Mouse (Mus musculus) hematopoietic stem cell, adult 5-6 weeks (primary cell): ENCODE measurements around the gene Fhad1. TPM values are rescaled to one million over a fixed set of nuclear protein-coding genes. Genes with fewer than 3 reads are reported as not detected.

ENCODE experiments used
- ATAC-seq, 2 experiments: fragments of 125-278 bp in 1 of 2; replicated peaks in 1 of 2; 2 replicates each; pipeline ENCODE4 v1.8.0; 2016 to 2017; ENCODE audit warnings: inconsistent platforms in 2 of 2, mild to moderate bottlenecking in 2 of 2, moderate number of reproducible peaks in 2 of 2, low read depth in 1 of 2, moderate TSS enrichment in 1 of 2; ENCODE audit not compliant: low FRiP score in 2 of 2, poor library complexity in 2 of 2, severe bottlenecking in 2 of 2, insufficient read depth in 1 of 2, low TSS enrichment in 1 of 2
- total RNA-seq: library from RNA; stranded (forward); fragments of 172-1452, 232-1000 nt; gene quantifications from 2 replicates; pipeline ENCODE4 v1.2.3, GENCODE M21; 2017

Gene Fhad1
- total RNA-seq, 1 experiment from 2014 or later = not detected

DNA sequence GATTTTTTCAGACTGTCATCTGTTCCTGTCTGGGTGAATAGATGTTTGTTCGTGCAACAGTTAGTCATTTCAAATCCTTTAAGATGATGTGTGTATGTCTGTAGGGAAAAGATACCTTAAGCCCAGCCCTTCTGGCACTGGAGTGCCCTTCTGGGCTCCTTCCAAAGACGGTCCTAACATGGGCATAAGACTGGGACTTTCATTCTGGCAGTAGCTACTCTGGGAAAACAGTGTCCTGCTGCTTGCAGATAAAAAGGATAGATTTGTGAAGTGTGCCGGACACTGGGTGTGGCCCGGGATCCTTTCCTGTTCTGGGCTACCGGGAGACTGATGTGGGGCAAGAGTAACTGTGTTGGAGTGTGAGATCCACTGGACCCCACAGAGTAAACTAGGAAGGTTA lies 132.9 kb downstream of the Fhad1 start:
- no peak for ATAC-seq

DNA sequence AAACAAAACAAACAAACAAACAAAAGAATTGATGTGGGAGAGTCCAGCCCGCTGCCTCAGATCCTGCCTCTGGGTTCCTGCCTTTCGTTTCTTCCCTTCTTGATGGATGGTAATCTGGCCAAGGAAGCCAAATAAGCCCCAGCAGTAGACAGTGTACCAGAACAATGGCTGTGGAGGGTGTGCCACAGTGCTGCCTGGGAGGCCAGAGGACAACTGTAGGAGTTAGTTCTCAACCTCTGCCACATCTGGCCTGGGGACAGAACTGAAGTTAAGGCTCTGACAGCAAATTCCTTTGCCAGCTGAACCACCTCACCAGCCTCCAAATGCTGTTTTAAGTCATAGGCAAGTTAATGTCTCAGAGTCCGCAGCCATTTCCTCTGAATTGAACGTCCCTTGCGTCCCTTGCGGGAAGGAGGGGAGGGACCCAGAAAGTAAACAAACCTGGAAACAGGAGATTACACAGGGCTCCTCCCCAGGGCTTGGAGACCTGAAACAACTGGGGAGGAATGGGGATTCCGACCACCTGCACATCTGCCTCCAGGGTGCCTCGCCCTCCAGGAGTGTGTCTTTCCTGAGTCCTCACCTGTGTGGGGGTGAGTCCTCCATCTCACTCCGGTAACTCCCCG lies 133.5 kb downstream of the Fhad1 start:
- ATAC-seq = no peak

DNA sequence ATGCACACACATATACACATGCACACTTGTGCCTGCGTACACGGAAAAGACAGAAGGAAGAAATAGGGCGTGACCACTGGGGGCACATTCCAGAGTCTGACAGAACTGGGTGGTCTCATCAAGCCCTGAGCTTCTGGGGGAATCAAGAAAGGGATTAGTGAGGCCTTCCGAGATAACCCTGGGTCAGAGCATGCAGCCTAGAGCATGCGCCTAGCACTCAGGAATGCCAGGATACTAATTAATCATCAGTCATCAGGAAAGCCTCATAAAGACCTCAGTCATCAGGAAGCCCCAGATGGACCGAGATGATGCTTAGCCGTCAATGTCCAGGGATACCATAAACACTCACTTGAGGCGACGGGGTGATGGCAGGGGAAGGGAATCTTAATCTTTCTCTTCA lies 135.0 kb downstream of the Fhad1 start:
- no peak for ATAC-seq

DNA sequence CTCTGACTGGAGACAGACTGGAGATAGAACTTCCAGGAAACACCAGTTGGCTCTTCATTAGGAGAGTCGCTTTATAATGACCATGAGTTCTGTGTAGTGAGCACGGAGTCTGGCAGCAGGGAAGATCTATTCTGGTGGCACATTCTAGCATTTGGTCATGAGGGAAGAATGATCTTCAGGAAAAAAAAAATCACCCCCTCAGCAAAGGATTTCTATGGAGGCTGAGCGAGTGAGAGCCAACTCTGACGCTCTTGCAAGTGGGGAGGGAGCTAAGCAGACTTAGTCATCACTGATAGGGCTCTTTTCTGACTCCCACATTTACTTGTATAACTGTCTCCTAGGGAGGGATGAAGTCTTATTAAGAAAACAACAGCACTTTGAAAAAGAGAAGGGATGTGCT lies 135.8 kb downstream of the Fhad1 start:
- ATAC-seq = no peak

DNA sequence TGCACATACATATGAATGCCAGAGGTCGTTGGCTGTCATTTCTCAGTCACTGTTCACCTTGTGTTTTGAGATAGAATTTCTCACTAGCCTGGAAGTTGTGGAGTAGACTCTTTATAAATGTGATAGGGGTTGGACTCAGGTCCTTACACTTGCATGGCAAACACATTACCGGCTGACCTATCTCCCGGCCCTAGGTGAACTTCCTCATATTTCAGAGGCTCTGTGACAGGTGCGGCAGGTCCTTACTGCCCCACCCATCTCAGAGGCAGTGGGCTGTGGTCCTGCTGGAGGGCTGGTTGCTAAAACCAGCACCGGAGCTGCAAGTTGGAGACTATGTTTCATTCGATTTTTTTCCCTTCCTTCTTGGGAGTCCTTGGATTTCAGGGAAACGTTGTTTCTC lies 136.3 kb downstream of the Fhad1 start:
- ATAC-seq = no peak

DNA sequence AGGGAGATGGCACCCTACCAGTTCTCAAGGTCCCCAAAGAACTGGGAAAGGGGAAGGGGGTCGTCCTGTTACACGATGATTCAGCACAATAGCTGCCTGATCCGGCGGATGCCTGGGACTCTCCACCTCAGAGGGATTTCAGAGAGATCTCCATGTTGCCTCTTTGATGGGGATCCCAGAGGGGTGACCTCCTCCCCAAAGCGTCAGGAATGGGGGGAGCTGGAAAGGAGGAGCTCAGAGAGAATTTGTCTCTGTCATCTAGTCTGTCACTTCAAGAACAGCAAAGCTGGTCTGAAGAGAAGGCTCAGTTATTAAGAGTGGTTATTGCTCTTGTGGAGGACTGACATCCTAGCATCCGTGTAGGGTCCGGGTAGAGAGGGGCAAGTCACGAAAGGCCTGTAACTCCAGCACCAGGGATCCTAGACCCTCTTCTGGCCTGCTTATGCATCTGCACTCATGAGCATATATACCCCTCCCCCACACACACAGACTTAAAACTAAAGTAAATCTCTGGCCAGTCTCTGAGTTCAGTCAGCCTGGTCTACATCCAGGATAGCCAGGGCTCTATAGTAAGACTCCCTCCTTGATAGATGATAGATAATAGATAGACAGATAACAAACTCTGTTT lies 139.3 kb downstream of the Fhad1 start:
- no peak for ATAC-seq

DNA sequence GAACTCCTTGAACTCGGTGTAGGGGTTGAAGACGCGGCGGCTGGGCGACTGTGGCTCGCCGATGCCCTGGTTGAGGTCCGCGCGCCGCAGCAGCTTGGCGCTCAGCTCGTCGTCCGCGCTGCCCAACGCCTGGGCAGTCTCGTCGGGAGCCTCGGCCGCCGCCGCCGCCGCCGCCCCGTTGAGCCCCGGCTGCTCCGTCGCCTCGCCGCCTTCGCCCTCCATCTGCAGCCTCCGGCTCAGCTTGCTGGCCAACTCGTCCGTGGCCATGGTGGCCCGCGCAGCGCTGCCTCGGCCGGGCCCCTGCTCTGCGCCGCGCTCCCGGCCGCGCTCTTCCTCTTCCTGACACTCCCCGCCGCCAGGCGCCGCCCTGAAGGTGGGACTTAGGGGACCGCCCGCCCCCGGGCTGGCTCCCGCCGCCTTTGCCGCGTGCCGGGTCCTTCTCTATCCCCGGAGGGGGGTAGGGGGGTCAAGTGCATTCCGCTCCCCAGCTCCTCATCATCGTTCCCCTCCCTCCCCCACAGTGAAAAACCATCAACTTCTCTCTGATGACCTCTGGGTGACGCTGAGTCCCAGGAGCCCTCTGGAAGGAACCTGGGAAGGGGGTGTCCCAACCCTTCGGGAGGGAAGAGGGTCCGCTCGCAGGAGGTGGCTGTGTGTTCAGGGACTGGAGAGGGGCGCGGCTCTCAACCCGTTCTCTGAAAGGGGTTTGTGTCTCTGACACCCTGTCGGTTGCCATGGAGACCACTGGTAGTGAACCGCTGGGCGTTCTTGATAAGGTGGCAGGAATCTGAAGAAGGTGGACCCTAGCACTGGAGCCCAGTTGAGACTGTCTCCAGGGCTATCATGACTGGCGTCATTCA lies 140.1 kb downstream of the Fhad1 start, which contains the start of gene Efhd2:
Efhd2 (minus strand) TSS at position 320 of the 860 bp plus-strand sequence.
- peak; percentile 71 to 72 for ATAC-seq

DNA sequence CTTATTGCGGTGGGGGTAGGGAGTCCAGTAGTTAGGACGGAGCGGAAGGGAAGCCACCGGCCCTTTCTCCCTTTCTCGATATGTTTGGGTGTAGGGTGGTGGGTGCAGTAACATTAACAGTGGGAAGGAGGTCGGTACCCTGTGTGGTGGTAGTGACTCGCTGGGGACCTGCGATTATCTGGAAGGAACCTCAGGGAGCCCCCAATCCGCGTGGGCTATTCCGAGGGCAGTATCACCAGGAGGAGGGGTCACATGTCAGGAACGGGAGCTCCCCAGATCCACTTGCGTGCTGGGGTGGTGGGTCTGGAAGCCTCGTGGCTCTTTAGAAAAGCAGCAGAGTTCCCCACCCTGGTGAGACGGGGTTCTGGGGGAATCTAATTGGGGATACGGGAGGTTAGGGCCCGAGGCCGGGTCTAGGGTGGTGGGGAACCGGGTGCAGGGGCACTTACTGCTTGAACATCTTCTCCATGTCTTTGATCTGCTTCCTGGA lies 140.7 kb downstream of the Fhad1 start:
- ATAC-seq = 0 out of 4 replicates have a peak, but pooled peaks of 1 of the 2 experiments have one; percentile 8

DNA sequence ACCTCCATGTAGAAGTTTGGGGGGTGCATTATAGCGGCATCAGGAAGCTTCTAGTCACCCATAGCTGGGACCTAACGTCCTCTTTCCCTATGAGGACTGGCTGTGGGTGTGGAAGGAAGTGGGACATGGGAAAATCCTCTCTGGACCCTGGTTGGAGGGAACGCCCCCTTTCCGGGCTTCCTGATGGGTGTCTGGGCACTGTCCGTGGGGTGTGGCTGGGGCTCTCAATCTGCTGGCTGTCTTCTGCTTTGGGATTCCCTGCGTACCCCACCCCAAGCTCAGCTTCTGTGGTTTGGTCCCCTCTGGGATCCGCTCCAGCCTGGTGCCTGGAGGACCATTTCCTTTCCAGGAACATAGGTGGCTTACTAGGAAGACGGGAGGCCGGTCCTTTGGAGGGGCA lies 141.9 kb downstream of the Fhad1 start:
- ATAC-seq = no peak

DNA sequence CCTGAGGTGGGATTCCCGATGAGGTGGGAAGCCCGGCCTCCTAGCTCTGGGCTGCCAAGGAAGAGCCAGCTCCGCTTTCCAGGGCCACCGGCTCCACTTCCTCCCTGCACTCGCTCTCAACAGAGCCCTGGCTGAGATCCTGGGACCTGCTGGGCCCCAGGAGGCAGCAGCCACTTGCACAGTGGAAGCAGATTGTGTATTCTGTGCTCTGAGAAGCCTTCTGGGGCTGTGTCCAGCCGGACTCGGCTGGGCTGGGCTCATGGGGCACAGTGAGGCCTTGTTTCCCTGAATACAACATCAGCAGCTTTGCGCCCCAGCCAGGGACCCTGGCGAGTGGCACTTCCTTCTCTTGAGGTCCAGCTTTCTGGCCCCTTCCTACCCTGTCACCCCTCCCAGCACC lies 143.0 kb downstream of the Fhad1 start:
- no peak for ATAC-seq

DNA sequence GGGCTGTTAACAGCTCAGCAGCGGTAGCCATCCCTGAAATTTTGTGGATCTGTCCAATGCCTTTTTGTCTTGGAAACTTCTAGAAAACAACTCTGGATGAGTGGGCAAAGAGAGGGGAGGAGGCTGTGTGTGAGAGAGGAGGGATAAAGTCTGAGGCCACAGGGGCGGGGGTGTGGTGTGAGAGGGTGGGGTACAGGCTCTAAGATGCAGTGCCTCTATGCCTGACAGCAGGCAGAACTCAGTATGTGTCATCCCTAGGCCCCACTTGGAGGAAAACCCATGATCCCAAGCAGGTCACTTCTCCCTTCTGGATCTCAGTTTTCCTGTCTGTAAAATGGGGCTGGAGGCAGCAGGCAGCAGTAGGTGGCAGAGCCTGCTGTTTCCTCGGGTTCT lies 143.6 kb downstream of the Fhad1 start:
- no peak for ATAC-seq

DNA sequence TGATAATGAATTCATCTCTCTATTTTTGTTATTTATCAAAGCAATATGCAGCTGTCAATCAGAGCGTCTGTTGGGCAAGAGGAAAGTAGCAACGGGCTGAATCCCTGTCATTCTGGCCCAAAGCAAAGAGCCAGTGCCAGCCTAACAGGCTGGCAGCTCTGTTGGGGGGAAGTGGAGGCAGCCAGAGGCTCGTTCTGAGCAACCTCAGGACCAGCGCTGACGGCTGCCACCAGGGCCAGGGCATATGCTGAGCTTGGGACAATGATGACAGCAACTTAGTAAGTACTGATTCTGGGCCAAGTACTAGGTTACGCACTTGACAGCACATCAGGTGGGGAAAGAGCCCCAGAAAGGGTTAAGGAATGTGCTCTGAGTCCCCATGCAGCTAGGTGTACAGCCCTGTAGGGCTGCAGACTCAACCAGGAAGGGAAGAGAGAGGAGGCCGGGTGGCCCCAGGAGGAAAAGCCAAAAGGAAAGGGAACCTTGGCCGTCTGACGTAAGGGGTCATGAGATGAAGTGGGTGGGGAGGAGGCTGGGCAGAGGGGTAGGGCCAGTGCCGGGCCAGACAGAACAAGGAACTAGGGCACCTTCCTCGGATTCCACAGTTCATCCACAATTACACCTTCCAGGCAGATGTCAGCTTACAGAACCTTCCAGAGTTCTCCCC lies 144.1 kb downstream of the Fhad1 start:
- peak in 1 of 2 experiments; percentile 31; a peak in 1 of 4 replicates for ATAC-seq

DNA sequence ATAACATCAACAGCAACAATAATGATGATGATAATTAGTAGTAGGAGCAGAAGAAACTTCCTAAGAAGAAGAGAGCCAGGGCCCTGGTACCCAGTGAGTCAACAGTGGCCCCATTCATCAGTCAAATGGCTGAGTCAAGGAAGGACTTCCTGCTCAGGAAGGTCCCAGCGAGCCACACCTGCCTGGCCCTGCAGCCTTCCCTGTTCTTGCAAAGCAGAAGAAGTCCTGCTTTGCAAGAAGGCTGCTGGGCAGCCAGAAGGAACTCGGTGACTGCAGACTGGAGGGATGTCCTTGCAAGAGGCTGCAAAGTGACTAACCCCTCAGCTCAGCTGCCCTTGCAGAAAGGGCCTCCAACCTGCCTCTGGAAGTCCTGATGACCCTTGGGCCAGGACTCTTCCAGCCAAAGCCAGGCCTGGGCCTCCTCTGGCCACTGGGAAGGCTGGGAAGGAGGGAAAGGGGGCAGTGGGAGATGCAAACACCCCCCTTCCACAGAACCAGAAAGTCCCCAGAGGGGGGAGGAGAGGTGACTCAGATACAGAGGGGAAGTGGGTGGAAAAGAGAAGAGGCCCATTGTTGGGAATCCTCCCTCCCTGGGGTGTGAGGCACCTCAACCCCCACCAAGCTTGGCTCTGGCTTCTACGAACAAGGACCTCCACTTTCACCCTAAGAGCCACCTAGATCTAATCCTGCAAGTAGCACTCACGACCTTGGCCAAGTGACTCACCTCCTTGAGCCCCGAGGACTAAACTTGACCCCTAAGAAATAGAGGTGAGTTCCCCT lies 145.3 kb downstream of the Fhad1 start:
- no peak for ATAC-seq

DNA sequence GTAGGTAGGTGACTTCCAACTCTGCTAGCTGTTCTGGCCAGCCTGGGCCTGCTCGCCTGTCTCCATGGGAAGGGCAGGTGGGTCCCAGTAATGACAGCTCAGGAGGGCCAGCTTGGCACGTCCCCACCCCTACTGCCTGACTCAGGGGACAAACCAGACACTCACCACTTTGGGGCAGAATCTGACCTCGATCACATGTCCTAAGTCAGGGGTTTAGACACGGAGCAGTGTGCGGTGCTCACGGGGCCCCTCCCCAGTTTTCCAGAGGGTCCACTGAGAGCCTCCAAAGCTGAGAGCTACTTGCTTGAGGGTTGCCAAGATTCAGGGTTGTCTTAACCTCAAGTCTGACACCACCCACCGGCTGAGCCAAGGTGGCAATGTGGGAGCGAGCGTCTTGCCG lies 146.8 kb downstream of the Fhad1 start:
- no peak for ATAC-seq

DNA sequence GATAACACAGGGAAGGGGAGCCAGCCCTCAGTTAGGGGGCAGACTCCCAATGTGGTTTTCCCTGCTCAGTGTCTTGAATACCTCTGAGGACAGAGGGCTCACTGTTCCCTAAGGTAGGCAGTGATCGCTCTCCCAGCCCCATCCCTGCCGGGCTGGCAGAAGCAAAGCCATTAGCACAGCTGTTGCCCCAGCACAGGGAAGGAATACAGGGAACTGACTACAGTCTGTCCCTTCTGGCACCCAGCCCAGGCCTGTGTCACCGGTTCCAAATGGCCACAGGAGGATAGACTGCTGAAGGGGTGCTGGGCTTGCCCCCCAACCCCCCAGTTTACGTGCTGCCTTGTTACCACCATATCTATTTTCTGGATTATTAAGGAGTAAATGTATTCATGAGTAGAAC lies 147.4 kb downstream of the Fhad1 start:
- ATAC-seq = no peak

DNA sequence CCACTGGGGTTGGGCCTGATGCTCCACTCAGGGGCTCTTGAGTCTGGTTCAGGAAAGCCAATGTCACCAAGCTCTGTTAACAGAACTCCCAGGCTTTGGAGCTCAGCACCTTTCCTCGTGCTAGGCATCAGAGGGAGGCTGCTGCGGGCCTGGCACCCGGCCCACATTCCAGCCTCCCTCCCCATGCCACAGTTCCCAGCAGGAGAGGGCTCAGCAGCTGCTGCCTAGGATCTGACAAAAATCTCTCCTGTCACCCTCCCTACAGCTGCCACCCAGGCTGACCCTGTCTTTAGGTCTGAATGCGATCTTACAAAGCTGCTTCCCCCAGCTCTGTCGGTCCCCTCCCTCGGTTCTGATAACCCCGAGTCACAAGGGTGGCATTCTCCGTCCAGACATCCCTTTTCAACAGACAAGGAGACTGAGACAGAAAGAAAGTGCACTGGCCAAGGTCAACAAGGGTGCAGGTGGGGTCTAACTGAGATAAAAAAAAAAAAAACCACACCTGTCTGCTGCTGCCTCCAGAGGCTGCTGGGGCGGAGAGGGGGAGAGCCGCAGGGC lies 147.9 kb downstream of the Fhad1 start:
- no peak for ATAC-seq

DNA sequence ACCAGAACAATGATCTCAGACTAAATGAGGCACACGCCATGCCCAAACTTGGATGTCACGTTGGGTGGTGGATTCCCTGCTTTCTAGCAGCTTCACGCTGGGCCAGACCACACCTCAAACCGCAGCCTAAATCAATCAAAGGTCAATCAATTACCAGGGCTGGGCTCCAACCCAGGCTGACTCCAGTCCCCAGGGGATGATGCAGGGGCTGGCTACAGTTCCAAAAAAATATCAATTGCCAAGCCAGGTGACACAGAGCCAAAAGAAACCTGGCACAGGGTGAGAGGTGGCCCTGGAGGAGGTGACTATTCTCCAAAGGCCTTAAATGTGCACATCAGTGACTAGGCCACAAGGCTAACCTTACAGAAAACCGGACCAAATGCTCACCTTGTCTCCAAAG lies 149.3 kb downstream of the Fhad1 start:
- ATAC-seq = no peak
